In the genomic region with DNA sequence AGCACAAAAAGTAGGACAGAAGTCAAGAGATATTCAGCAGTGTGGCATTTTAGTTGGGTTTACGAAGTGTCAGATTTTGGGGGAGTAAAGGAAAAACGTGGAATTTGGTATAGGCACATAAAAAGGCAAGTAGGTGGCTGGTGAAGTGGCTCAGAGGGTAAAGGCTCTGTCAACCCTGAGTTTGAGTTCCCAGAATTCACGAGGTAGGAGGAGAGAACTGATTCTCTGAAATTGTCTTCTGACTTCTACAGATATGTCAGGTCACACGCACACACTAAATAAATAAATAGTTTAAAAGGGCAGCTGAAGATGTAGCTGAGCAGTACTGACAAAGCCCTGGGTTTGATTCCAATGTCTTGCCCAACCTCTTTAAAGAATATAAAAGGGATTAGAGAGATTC, we compare ENCODE assay signal across 8 mouse cellular contexts. TPM values are rescaled to one million over a fixed set of nuclear protein-coding genes. Genes with fewer than 3 reads are reported as not detected.
DNase-seq lines count a peak whose midpoint lies in the region; ATAC-seq lines count a peak whose summit lies in the region.

No protein-coding gene starts in this region.

- ATAC-seq in heart, embryonic 11.5 days (replicated peaks; ENCODE audit: insufficient number of reproducible peaks, low FRiP score, low TSS enrichment), result no peak
- ATAC-seq in neural tube, embryonic 11.5 days (ENCODE audit: insufficient read depth, low FRiP score, low TSS enrichment), result no peak
- ATAC-seq in liver, embryonic 13.5 days (ENCODE audit: low read depth), result no peak
- ATAC-seq in megakaryocyte-erythroid progenitor cell, adult 5-6 weeks (replicated peaks; ENCODE audit: low FRiP score, low TSS enrichment, poor library complexity, severe bottlenecking), result no peak

- 0 out of 2 replicates have a peak overlapping the region, but pooled peaks have one; percentile 82 for H3K4me3 ChIP-seq in heart, embryonic 11.5 days (ENCODE audit: low read depth, low read length)
- peak overlapping the region; percentile 89; the same call in 1 of the 2 replicates for H3K4me3 ChIP-seq in neural tube, embryonic 11.5 days (ENCODE audit: low read depth, low read length)
- peak overlapping the region; percentile 97 for H3K4me3 ChIP-seq in liver, embryonic 13.5 days (replicated peaks)

- H3K9ac ChIP-seq in heart, embryonic 11.5 days (ENCODE audit: low read depth, low read length), result no peak overlapping the region
- H3K9ac ChIP-seq in neural tube, embryonic 11.5 days (ENCODE audit: low read length), result no peak overlapping the region
- peak overlapping the region; percentile 92 for H3K9ac ChIP-seq in liver, embryonic 13.5 days

- intact Hi-C loops in heart, postnatal 36 days (cut with DNase I), result no loop called here

- 76% methylated on average over 4 of the region's 4 CpGs for WGBS in heart, embryonic 11.5 days (ENCODE audit: insufficient replicate concordance)
- WGBS in neural tube, embryonic 11.5 days, result 78% methylated on average over 4 of the region's 4 CpGs
- 44% methylated on average over 4 of the region's 4 CpGs for WGBS in liver, embryonic 13.5 days (ENCODE audit: insufficient replicate concordance)

- H3K4me1 ChIP-seq in heart, embryonic 11.5 days (ENCODE audit: control insufficient read depth, insufficient read depth, low read length), result peaks cover 14% of the 10 kb centered on the region; the same call in 1 of the 2 replicates
- H3K4me1 ChIP-seq in neural tube, embryonic 11.5 days (ENCODE audit: control insufficient read depth, insufficient read depth, low read length), result peaks cover 15% of the 10 kb centered on the region
- H3K4me1 ChIP-seq in liver, embryonic 13.5 days (replicated peaks), result peaks cover 52% of the 10 kb centered on the region

- DNase-seq in heart, postnatal 36 days, result no peak
- no peak for DNase-seq in neural tube, embryonic 11.5 days (ENCODE audit: low spot score)
- DNase-seq in neural tube, embryonic 10.5 days (ENCODE audit: extremely low spot score, low spot score), result no peak
- DNase-seq in liver, embryonic 13.5 days, result no peak
- no peak for DNase-seq in right cerebral cortex, postnatal 14 days
- no peak for DNase-seq in spleen, postnatal 14 days (ENCODE audit: low spot score in 2 of 2)

- H3K4me2 ChIP-seq in heart, embryonic 11.5 days, result peak overlapping the region; percentile 78
- peak overlapping the region; percentile 84; the same call in 1 of the 2 replicates for H3K4me2 ChIP-seq in neural tube, embryonic 11.5 days (ENCODE audit: low read depth)
- H3K4me2 ChIP-seq in liver, embryonic 13.5 days, result peak overlapping the region; percentile 75

- H3K9me3 ChIP-seq in heart, embryonic 11.5 days (replicated peaks; ENCODE audit: control insufficient read depth, low read length), result no peaks in the 10 kb centered on the region
- H3K9me3 ChIP-seq in neural tube, embryonic 11.5 days (ENCODE audit: control insufficient read depth, low read length), result no peaks in the 10 kb centered on the region
- no peaks in the 10 kb centered on the region for H3K9me3 ChIP-seq in liver, embryonic 13.5 days (replicated peaks)

- H3K36me3 ChIP-seq in heart, embryonic 11.5 days (ENCODE audit: control insufficient read depth, insufficient read depth, low read length), result no peaks in the 10 kb centered on the region
- H3K36me3 ChIP-seq in neural tube, embryonic 11.5 days (ENCODE audit: control insufficient read depth, insufficient read depth, low read length), result no peaks in the 10 kb centered on the region
- no peaks in the 10 kb centered on the region for H3K36me3 ChIP-seq in liver, embryonic 13.5 days

- no peak overlapping the region for H3K27ac ChIP-seq in heart, embryonic 11.5 days (ENCODE audit: low read depth, low read length)
- H3K27ac ChIP-seq in neural tube, embryonic 11.5 days (ENCODE audit: low read depth, low read length), result no peak overlapping the region
- peak overlapping the region; percentile 31; the same call in 1 of the 2 replicates for H3K27ac ChIP-seq in liver, embryonic 13.5 days

- H3K27me3 ChIP-seq in heart, embryonic 11.5 days (ENCODE audit: control insufficient read depth, insufficient read depth, low read length), result no peaks in the 10 kb centered on the region
- H3K27me3 ChIP-seq in neural tube, embryonic 11.5 days (ENCODE audit: control insufficient read depth, insufficient read depth, low read length), result no peaks in the 10 kb centered on the region
- peaks cover 28% of the 10 kb centered on the region for H3K27me3 ChIP-seq in liver, embryonic 13.5 days

RNA-seq across cellular contexts. Expression of a gene that starts 3.4 kb away (rescaled TPM):
- 13.7 and 14.6 TPM in 2 replicates for polyA plus RNA-seq in heart, embryonic 11.5 days (2014; fragmentation: Nextera tagmentation; extraction: Ambion mirVana)
- total RNA-seq in heart, postnatal 36 days (2021), result 1 to 10 TPM; 2.3 to 2.4 TPM
- polyA plus RNA-seq in neural tube, embryonic 11.5 days (2014; fragmentation: Nextera tagmentation; extraction: Ambion mirVana), result 74.6 and 90.1 TPM in 2 replicates
- polyA plus RNA-seq in liver, embryonic 13.5 days (2015; fragmentation: Nextera tagmentation; extraction: Ambion mirVana), result 2.2 and 2.4 TPM in 2 replicates
- 1.6 and 3.5 TPM in 2 replicates for total RNA-seq in megakaryocyte-erythroid progenitor cell, adult 5-6 weeks (2014; fragmentation: Nextera tagmentation)
- total RNA-seq in megakaryocyte-erythroid progenitor cell, adult 5-6 weeks (2017), result 0.80 and 2.5 TPM in 2 replicates

RNA-seq across cellular contexts. Expression of a gene that starts 9.8 kb away (rescaled TPM):
- polyA plus RNA-seq in heart, embryonic 11.5 days (2014; fragmentation: Nextera tagmentation; extraction: Ambion mirVana), result 26.3 and 26.5 TPM in 2 replicates
- total RNA-seq in heart, postnatal 36 days (2021), result 10 to 100 TPM; 16.6 to 18.0 TPM
- polyA plus RNA-seq in neural tube, embryonic 11.5 days (2014; fragmentation: Nextera tagmentation; extraction: Ambion mirVana), result 38.1 and 39.5 TPM in 2 replicates
- polyA plus RNA-seq in liver, embryonic 13.5 days (2015; fragmentation: Nextera tagmentation; extraction: Ambion mirVana), result 8.4 and 9.0 TPM in 2 replicates
- 43.1 and 46.6 TPM in 2 replicates for total RNA-seq in megakaryocyte-erythroid progenitor cell, adult 5-6 weeks (2014; fragmentation: Nextera tagmentation)
- 7.1 and 21.9 TPM in 2 replicates for total RNA-seq in megakaryocyte-erythroid progenitor cell, adult 5-6 weeks (2017)

RNA-seq across cellular contexts. Expression of a gene that starts 10.7 kb away (rescaled TPM):
- 45.5 and 53.2 TPM in 2 replicates for polyA plus RNA-seq in heart, embryonic 11.5 days (2014; fragmentation: Nextera tagmentation; extraction: Ambion mirVana)
- total RNA-seq in heart, postnatal 36 days (2021), result 10 to 100 TPM; 36.0 to 38.3 TPM
- polyA plus RNA-seq in neural tube, embryonic 11.5 days (2014; fragmentation: Nextera tagmentation; extraction: Ambion mirVana), result 74.8 and 85.1 TPM in 2 replicates
- 33.6 and 37.3 TPM in 2 replicates for polyA plus RNA-seq in liver, embryonic 13.5 days (2015; fragmentation: Nextera tagmentation; extraction: Ambion mirVana)
- total RNA-seq in megakaryocyte-erythroid progenitor cell, adult 5-6 weeks (2014; fragmentation: Nextera tagmentation), result 31.2 and 40.7 TPM in 2 replicates
- total RNA-seq in megakaryocyte-erythroid progenitor cell, adult 5-6 weeks (2017), result 95.2 and 125 TPM in 2 replicates

RNA-seq across cellular contexts. Expression of a gene that starts 17.7 kb away (rescaled TPM):
- 66.2 and 66.7 TPM in 2 replicates for polyA plus RNA-seq in heart, embryonic 11.5 days (2014; fragmentation: Nextera tagmentation; extraction: Ambion mirVana)
- 10 to 100 TPM; 36.6 to 47.4 TPM for total RNA-seq in heart, postnatal 36 days (2021)
- 51.8 and 52.2 TPM in 2 replicates for polyA plus RNA-seq in neural tube, embryonic 11.5 days (2014; fragmentation: Nextera tagmentation; extraction: Ambion mirVana)
- 19.8 and 22.1 TPM in 2 replicates for polyA plus RNA-seq in liver, embryonic 13.5 days (2015; fragmentation: Nextera tagmentation; extraction: Ambion mirVana)
- 102 and 114 TPM in 2 replicates for total RNA-seq in megakaryocyte-erythroid progenitor cell, adult 5-6 weeks (2014; fragmentation: Nextera tagmentation)
- 42.3 and 65.4 TPM in 2 replicates for total RNA-seq in megakaryocyte-erythroid progenitor cell, adult 5-6 weeks (2017)

RNA-seq across cellular contexts. Expression of a gene that starts 54.5 kb away (rescaled TPM):
- not detected in 2 replicates for polyA plus RNA-seq in heart, embryonic 11.5 days (2014; fragmentation: Nextera tagmentation; extraction: Ambion mirVana)
- total RNA-seq in heart, postnatal 36 days (2021), result not detected
- not detected in 2 replicates for polyA plus RNA-seq in neural tube, embryonic 11.5 days (2014; fragmentation: Nextera tagmentation; extraction: Ambion mirVana)
- polyA plus RNA-seq in liver, embryonic 13.5 days (2015; fragmentation: Nextera tagmentation; extraction: Ambion mirVana), result not detected in 2 replicates
- not detected in 2 replicates for total RNA-seq in megakaryocyte-erythroid progenitor cell, adult 5-6 weeks (2014; fragmentation: Nextera tagmentation)
- not detected in 2 replicates for total RNA-seq in megakaryocyte-erythroid progenitor cell, adult 5-6 weeks (2017)
